Mouse (Mus musculus): ENCODE data around the gene Prm3.
"Not testable (repeated sequence)": the region's sequence is repeated elsewhere in the genome, so short reads cannot be mapped to it uniquely, and the experiment has no call there.

Gene Prm3

GRCm38 (mm10) chr16:10790702-10791101 lies at the start of gene Prm3:
TSS of gene Prm3 (minus strand) at chr16:10790914.
- DNase-seq (ENCODE audit: low spot score): no peak

GRCm38 (mm10) chr16:10840018-10840417 lies 49.3 kb upstream of the Prm3 start:
- DNase-seq (ENCODE audit: low spot score): no peak

- no peak for DNase-seq (ENCODE audit: low spot score)
Measured at GRCm38 (mm10) chr16:10838487-10839245, 48.0 kb upstream of the Prm3 start.

DNA sequence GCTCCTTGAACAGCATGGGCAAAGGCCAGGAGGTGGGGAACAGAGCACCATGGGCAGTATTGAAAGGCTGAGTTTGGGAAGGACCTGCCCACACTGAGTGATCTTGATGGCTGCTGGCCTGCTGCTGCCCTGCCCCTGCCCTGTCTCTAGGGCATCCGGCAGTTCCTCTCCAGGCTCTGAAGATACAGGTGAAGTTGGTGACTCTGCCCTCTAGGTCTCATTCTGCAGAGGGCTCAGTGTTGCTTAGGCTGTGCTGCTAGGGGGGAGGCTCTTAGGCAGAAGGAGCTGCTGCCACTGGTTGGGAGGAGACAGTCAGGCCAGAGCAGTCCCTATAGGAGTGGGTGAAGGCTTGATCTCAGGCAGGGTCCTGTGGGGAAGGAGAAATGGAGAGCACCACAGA lies 47.2 kb upstream of the Prm3 start:
- DNase-seq (ENCODE audit: low spot score): no peak

DNA sequence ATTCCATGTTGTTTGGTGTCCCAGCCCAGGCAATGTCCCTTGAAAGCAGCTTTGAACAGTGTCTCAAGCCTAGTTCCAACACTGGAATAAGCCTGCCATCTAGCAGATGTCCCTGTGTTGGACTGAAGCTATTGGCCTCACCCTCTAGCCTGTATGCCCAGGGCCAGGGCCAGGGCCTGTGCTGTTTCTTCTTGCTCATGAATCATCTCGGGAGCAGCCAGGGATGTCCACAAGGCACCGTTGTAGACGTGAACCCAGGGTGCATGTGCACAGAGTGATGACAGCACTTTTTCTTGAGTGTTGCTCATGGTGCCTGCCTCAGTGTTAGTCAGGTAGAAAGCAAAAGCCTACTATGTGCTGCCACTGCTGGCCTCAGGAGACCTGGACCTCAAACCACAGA lies 46.5 kb upstream of the Prm3 start:
- DNase-seq (ENCODE audit: low spot score): no peak

DNA sequence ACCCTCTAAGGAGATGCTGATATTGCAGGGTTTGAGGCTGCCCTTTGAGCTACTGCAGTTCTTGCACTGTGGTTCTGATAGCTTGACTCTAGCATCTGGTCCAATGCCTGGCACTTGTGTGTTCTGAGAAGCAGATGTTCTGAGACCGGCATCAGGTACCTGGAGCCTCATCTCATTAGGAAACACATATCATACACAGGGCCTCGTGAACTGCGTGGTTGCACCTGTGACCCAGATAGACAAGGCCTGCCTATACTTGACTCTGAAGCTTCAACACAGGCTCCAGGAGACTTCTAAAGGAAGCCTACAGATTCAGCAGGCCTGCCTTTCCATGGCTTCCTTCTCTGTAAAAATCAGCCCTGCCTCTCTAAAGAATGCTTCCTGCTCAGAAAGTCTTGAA lies 45.7 kb upstream of the Prm3 start:
- no peak for DNase-seq (ENCODE audit: low spot score)

DNA sequence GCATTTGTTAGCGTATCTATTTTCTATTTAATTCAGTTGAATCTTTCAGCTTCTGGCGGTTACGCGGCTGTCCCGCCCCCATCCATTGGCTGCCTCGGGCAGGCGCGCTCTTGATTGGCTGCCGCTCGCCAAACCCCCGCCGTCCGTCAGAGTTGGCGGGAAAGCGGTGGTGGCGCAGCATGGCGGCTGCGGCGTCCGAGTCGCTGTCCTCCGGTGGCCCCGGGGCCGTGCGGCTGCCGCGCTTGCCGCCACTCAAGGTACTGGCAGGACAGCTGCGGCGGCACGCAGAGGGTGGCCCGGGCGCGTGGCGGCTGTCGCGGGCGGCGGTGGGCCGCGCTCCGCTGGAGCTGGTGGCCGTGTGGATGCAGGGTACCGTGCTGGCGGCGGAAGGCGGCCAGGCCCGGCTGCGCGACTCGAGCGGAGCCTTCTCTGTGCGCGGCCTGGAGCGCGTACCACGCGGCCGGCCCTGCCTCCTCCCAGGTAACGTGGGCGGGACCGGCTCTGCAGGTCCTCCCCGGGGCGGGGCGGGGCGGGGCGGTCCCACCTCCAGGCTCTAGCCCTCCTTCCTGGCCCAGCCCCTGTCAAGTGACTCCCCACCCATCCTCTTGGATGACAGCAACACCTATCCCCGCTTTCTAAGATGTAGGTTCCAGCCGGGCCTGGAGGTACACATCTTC lies 44.3 kb upstream of the Prm3 start, which contains the start of gene Rmi2:
Gene Rmi2, plus strand, starts transcription at position 149 of the 677 bp plus-strand sequence.
- peak; percentile 91 for DNase-seq (ENCODE audit: low spot score)

GRCm38 (mm10) chr16:10834542-10834910 lies 43.8 kb upstream of the Prm3 start:
- DNase-seq (ENCODE audit: low spot score): no peak

- DNase-seq (ENCODE audit: low spot score): no peak
Measured at GRCm38 (mm10) chr16:10828461-10828805, 37.7 kb upstream of the Prm3 start.

DNA sequence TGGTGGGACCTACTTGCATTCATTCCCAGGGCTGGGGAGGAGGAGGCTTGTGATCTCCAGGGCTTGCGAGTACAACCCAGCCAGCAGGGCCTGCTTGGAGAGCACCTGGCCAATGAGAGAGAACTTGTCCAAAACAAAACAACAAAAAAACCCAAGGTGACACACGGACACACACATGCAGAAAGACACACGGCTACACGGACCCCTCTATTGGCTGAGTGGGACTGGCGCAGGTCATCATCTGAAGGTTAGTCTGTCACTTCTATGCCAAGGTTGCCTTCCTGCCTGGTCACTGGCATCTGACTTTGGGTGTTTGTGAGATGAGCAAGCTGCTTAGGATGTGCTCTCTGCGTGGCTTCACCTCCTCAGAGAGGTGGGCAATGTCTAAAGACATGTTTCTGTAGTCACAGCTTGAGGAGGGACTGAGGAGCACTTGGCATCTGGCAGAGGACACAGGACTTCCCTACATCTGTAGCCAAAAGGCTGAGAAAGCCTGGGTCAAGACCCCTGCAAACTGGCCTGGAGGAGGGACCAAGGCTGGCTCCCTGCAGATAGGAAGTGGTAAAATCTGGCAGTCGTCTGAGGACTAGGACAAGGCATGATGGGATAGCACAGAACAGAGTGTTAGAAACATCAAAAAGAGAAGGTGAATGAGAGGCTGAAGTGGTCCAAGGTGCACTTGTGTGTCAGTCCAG lies 37.2 kb upstream of the Prm3 start:
- DNase-seq (ENCODE audit: low spot score): no peak

GRCm38 (mm10) chr16:10827269-10827668 lies 36.6 kb upstream of the Prm3 start:
- DNase-seq (ENCODE audit: low spot score): no peak

DNA sequence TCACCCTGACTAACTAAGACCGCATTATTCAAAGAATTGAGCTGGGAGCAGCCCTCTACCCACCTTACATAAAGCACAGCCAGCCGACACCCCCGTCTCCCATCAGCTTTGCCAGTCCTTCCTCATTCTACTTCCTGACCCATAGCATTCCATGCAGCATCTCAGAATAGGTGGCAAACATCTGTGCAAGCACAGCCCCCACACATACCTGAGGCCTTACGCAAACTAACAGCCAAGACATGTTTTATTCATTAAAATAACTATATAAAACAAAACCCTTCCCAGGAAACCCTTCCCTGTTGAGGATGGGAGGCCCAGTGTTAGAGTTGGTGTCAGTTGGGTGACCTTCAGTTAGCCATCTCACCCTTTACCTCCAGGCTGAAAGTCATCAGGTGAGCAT lies 35.1 kb upstream of the Prm3 start:
- no peak for DNase-seq (ENCODE audit: low spot score)

- no peak for DNase-seq (ENCODE audit: low spot score)
Measured at GRCm38 (mm10) chr16:10824536-10824935, 33.8 kb upstream of the Prm3 start.

GRCm38 (mm10) chr16:10821387-10821786 lies 30.7 kb upstream of the Prm3 start:
- DNase-seq (ENCODE audit: low spot score): no peak

DNA sequence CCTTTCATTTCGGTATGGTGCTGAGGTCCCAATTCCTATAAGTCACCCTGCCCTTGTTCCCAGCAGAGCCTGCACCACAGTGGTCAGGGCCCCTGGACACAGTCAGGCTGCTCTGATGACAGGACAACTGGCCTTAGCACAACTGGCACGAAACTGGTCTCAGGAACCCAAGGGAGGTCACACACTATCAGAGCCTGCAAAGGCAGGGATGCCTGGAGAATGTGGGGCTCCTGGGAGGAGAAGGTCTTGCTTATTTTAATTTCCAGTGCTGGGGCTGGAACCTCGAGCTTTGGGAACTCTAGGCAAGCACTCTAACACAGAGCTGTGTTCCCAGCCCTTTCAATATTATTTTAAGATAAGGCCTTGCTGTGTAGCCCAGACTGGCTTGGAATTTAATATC lies 29.3 kb upstream of the Prm3 start:
- no peak for DNase-seq (ENCODE audit: low spot score)

DNA sequence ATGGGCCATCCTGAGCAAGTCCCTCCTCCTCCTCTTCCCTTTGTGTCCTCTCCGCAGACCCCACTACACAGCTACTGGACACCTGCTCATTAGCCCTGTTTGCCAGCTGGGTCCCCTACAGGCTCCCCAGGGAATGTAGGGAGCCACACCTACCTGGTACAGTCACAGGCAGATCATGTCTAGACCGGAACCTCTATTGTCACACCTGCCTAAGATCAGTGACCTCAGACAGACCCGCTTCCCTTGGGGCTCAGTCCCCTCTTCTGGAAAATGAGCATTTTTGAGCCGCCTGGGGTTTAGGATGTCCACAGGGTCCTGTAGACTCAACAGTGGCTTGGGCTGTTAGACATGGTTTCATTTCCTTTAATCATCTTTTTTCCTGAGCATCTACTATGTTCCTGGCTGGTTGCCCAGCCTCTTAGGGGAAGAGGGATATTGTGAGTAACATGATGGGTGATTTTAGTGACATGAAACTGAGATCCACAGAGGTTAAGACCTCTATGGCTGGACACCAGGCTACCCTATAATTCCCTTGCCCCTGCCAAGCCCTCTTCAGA lies 27.9 kb upstream of the Prm3 start:
- no peak for DNase-seq (ENCODE audit: low spot score)

DNA sequence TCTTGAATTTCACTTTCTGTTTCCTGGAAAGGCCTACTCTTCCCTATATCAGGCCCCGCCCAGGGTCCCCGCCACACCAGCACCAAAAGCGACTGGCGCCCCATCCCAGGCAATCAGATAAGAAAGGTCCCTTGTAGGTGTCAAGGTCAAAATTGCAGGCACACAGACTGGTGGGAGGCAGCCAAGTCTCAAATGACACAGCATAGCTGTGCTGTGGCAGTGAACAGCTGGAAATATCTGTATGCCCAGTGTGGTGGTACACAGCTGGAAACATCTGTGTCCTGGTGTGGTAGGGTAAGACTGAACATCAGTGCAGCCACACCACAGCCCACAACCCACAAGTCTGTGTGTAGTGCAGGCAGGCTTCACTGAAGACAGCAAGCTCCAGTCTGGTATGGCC lies 24.1 kb upstream of the Prm3 start:
- no peak for DNase-seq (ENCODE audit: low spot score)

DNA sequence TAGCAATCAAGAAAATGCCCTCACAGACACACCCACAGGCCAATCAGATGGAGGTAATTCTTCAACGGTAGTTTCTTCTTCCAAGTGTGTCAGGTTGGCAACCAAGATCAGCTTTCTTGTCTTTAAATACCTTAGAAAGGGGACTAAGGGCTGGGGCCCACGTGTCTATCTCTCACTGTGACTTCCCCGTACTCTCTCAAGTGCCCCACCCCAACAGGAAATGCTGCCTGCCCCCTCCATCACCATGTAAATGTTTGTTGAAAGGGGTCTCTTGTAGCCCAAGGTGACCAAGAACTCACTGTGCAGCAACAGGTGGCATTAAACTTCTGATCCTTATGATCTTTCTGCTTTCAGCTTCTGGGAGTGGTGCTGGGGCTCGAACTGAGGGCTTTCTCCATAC lies 23.0 kb upstream of the Prm3 start:
- no peak for DNase-seq (ENCODE audit: low spot score)

GRCm38 (mm10) chr16:10812865-10813371 lies 22.2 kb upstream of the Prm3 start, which contains the start of gene Gm11172:
TSS of gene Gm11172 (plus strand) at chr16:10812915.
- no peak for DNase-seq (ENCODE audit: low spot score)

DNA sequence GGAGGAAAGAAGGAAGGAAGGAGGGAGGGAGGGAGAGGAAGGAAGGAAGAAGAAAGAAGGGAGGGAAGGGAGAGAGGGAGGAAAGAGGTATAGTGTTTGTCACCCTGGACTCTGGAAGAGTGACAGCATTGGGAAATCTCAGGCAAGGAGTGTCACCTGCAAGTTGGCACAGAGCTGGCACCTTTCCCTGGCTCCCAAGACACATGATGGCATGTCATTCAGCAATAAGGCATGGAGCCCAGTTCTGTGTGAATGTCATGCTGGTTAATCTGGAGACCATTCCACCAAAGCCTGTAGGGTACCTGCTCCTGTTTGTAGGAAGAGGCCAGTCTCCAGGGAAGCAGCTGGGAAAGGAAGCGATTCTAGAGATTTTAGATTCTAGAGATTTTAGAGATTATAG lies 19.7 kb upstream of the Prm3 start:
- DNase-seq (ENCODE audit: low spot score): no peak

- DNase-seq (ENCODE audit: low spot score): no peak
Measured at GRCm38 (mm10) chr16:10805789-10806527, 15.2 kb upstream of the Prm3 start, which contains the start of gene Prm1. TSS of gene Prm1 (minus strand) at chr16:10805839.

DNA sequence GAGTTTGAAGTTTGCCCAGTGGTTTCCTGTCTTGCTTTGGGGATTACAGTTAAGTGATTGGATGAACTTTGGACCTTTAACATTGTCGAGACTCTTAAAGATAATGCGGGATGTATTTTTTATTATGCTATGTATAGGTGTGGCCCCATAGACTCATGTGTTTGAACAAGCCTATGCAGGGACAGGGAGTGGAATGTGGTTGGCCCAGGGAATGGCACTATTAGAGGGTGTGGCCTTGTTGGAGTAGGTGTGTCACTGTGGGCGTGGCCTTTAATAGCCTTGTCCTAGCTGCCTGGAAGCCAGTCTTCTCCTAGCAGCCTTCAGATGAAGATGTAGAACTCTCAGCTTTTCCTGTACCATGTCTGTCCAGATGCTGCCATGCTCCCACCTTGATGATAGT lies 11.7 kb upstream of the Prm3 start:
- not testable (repeated sequence) for DNase-seq (ENCODE audit: low spot score)

Data from retina, embryonic 14.5 days (tissue).